Mouse (Mus musculus) thymus, adult 2 months (tissue): ENCODE data around the gene Dennd5a. TPM values are rescaled to one million over a fixed set of nuclear protein-coding genes. Genes with fewer than 3 reads are reported as not detected.

ENCODE experiments used
- DNase-seq: peaks from one replicate; pipeline ENCODE4 v3.0.0; 2021
- H3K27ac ChIP-seq: fragments of 200-500 bp; 2 replicates; pipeline ENCODE4 v1.5.1; 2012; ENCODE audit warnings: low read length, control low read depth; ENCODE audit not compliant: control insufficient read depth, insufficient read depth
- H3K27me3 ChIP-seq: fragments of 200-500 bp; 2 replicates; pipeline ENCODE4 v1.6.1; 2012; ENCODE audit warnings: mild to moderate bottlenecking, low read length, moderate library complexity, mixed read lengths; ENCODE audit not compliant: control insufficient read depth, insufficient read depth
- H3K36me3 ChIP-seq: fragments of 200-500 bp; 2 replicates; pipeline ENCODE4 v1.6.1; 2012; ENCODE audit warnings: mild to moderate bottlenecking, low read length, moderate library complexity; ENCODE audit not compliant: control insufficient read depth, insufficient read depth
- H3K4me1 ChIP-seq: fragments of 200-500 bp; replicated peaks from 2 replicates; pipeline ENCODE4 v1.6.1; 2012; ENCODE audit warnings: low read length; ENCODE audit not compliant: control insufficient read depth, insufficient read depth
- H3K4me3 ChIP-seq: fragments of 200-500 bp; 2 replicates; pipeline ENCODE4 v1.5.1; 2012; ENCODE audit warnings: mild to moderate bottlenecking, low read length, control low read depth, moderate library complexity; ENCODE audit not compliant: control insufficient read depth, insufficient read depth
- CTCF ChIP-seq: fragments of 200-500 bp; IDR thresholded peaks from 2 replicates; pipeline ENCODE4 v1.5.1; 2012; ENCODE audit warnings: mild to moderate bottlenecking, control low read depth, low read length, moderate library complexity, borderline replicate concordance; ENCODE audit not compliant: control insufficient read depth, poor library complexity, insufficient read depth; ENCODE audit errors: extremely low read depth
- POLR2A ChIP-seq: fragments of 200-500 bp; IDR thresholded peaks from 2 replicates; pipeline ENCODE4 v1.6.1; 2012; ENCODE audit warnings: mild to moderate bottlenecking, low read length, control low read depth, moderate library complexity; ENCODE audit not compliant: control insufficient read depth, poor library complexity, insufficient read depth; ENCODE audit errors: extremely low read depth
- WGBS: fragments of 180-500 bp; shearing (Covaris S2); methylation state at CpG from one replicate; pipeline ENCODE4 v1.1.7; 2018; 5-methylcytosine and 5-hydroxymethylcytosine counted together
- polyA plus RNA-seq: library from polyadenylated mRNA; depleted of rRNA; stranded (reverse); fragments of >200 nt; gene quantifications from 2 replicates; pipeline ENCODE4 v1.2.3, GENCODE M21; 2012; rRNA removed

Dennd5a gene
- polyA plus RNA-seq, 1 experiment = 44.0 TPM

- DNase-seq = no peak
- Histone ChIP-seq H3K36me3 (no peaks in the 10 kb centered on the region), H3K27me3 (no peaks in the 10 kb centered on the region), H3K4me1 (no peaks in the 10 kb centered on the region), H3K4me3 (no peak overlapping the region), H3K27ac (no peak overlapping the region)
- TF ChIP-seq CTCF (no peak), POLR2A (no peak)
- 79% methylated on average over 11 of the region's 11 CpGs for WGBS
Observed at GRCm38 (mm10) chr7:109848867-109849733, 111.2 kb downstream of the Dennd5a start.

- no peaks in the 10 kb centered on the region for H3K4me1 ChIP-seq
- no peak for TF ChIP-seq CTCF
- no peak for TF ChIP-seq POLR2A
- 88% methylated on average over 6 of the region's 6 CpGs for WGBS
- H3K36me3 ChIP-seq = no peaks in the 10 kb centered on the region
- no peaks in the 10 kb centered on the region for H3K27me3 ChIP-seq
- DNase-seq = no peak
- no peak overlapping the region for H3K4me3 ChIP-seq
- no peak overlapping the region for H3K27ac ChIP-seq
Observed at GRCm38 (mm10) chr7:109844100-109844499, 116.2 kb downstream of the Dennd5a start.

Other genes starting within 250 kb of the Dennd5a start
- gene BC051019, start 236.6 kb downstream of the Dennd5a start, polyA plus RNA-seq = 0.20 and 0.43 TPM in 2 replicates
- gene Ascl3, start 228.7 kb downstream of the Dennd5a start, polyA plus RNA-seq = 0.70 and 1.1 TPM in 2 replicates
- 38.8 and 45.3 TPM in 2 replicates for gene Tmem9b, start 207.6 kb downstream of the Dennd5a start, polyA plus RNA-seq
- 0.08 and 0.29 TPM in 2 replicates for gene Nrip3, start 178.4 kb downstream of the Dennd5a start, polyA plus RNA-seq
- gene Scube2, start 94.8 kb downstream of the Dennd5a start, polyA plus RNA-seq = 0.06 and 0.34 TPM in 2 replicates
- 17.4 and 19.9 TPM in 2 replicates for gene Tmem41b, start 26.5 kb upstream of the Dennd5a start, polyA plus RNA-seq
- 25.6 and 38.0 TPM in 2 replicates for gene Ipo7, start 57.8 kb upstream of the Dennd5a start, polyA plus RNA-seq
- gene Zfp143, start 100.7 kb upstream of the Dennd5a start, polyA plus RNA-seq = 31.5 and 35.0 TPM in 2 replicates
- 13.0 and 32.6 TPM in 2 replicates for gene Wee1, start 161.6 kb upstream of the Dennd5a start, polyA plus RNA-seq